Mouse (Mus musculus): ENCODE results near the gene Zmpste24.
"Not testable (repeated sequence)": the region's sequence is repeated elsewhere in the genome, so short reads cannot be mapped to it uniquely, and the experiment has no call there.

Zmpste24 gene

GRCm38 (mm10) chr4:121097650-121098378, at the start of gene Zmpste24:
Zmpste24 (minus strand) TSS chr4:121098241.
- DNase-seq (ENCODE audit: low spot score in 2 of 2) = peak; percentile 65 to 80

GRCm38 (mm10) chr4:121109126-121109525, 11.1 kb upstream of the Zmpste24 start, which contains the start of gene Tmco2:
Tmco2 (minus strand) TSS chr4:121109226.
- DNase-seq (ENCODE audit: low spot score in 2 of 2) = no peak

DNA sequence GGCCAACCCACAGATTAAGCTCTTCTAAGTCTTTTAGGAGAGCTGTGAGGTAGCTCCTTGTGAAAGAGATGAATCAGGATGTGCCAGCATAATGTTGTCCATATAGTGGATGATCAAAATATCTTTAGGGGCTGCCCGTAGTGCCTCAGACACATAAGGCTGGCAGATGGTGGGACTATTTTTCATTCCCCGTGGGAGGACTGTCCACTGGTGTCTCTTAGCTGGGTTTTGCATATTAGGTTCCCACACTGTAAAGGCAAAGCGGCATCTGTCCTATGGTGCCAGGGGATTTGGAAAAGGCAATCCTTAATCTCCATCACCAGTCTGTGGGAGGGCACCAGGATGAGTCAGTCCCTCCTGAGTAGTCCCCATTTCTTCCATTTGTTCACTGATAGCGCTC, 5.3 kb upstream of the Zmpste24 start:
- no peak for DNase-seq (ENCODE audit: low spot score in 2 of 2)

- DNase-seq (ENCODE audit: low spot score in 2 of 2) = no peak
Observed at GRCm38 (mm10) chr4:121090211-121090610, 7.8 kb downstream of the Zmpste24 start.

DNA sequence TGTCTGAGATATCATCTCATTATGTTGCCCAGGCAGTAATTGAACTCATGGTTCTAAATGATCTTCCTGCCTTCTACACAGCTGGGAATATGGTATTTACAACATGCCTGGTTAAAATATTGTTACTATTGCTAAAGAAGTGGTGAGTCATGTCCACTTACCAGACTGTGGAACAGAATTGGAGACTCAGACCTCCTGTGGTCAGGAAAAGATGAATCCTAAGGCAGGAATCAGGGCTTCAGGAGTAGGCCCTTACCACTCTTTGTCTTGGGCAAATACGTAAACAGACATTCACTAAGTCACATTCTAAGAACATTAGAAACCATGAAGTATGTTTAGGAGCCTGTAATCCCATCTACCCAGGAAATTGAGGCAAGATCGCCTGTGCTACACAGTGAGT, 9.3 kb downstream of the Zmpste24 start:
- no peak for DNase-seq (ENCODE audit: low spot score in 2 of 2)

DNA sequence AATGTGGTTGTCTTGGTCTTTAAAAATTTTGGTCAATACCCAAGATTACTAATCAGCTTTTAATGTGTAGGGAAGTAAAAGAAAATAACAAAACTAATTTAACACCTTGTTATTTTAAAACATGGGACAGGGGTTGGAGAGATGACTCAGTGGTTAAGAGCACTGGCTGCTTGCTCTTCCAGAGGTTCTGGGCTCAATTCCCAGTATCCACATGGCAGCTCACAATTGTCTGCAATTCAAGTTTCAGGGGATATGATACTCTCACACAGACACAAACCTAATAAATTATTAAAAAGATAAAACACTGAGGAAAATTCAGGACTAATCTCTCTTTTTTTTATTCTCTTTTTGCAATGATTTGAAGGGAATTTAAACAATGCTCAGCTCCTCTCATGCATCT, 13.5 kb downstream of the Zmpste24 start:
- no peak for DNase-seq (ENCODE audit: low spot score in 2 of 2)

DNA sequence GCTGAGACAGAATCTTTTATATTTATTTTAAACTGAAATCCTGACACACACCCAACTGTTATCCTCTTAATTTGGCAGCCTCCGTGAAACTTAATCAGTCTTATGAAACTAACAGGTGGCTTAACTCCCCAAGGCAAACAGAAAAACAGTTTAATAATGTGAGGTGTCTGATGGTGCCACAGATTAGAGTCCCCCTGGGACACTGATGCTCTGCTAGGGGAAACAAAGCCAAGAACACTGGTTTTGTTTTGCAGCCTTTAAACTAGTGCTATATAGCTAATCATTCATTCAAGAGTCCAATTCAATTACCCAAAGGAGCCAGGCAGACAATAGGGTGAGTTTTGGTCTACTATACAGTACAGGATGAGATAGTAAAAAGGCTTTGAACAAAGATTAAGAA, 17.6 kb downstream of the Zmpste24 start:
- no peak for DNase-seq (ENCODE audit: low spot score in 2 of 2)

GRCm38 (mm10) chr4:121077915-121078646, 20.0 kb downstream of the Zmpste24 start:
- no peak for DNase-seq (ENCODE audit: low spot score in 2 of 2)

DNA sequence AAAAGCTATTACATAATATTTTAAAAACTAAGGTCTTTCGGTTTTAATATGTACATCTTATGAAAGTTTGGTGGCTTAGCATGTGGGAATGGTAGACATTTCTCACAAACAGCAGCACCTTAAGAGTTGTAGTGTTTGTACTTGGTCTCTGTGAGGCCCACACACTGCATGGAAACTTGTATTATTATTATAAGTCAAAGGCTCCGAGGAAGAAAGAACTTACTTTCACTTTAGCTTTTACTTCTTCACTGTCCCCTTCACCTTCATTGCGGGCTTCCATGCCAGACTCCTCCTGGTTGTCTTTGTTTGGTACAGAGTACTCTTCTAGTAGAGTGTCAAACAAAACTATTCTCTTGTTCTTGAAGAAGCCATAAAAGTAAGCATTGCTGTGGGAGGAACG, 23.8 kb downstream of the Zmpste24 start:
- no peak for DNase-seq (ENCODE audit: low spot score in 2 of 2)

DNA sequence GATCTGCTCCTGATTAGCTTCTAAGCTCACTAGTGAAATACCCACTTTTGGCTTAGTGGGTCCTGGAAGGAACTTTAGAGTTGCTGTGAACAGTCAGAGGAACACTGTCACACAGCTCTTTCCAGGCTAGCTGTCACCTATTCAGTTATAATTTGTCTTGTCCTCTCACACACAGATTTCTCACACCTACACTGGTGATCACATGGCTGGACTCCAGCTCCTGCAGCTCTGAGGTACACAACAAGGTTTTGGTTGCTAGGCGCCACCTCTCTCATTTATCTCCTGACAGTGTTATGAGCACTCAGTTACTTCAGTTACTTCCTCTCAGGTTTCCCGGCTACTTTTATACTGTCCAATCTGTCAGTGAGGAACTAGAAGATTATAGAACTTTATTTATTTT, 32.7 kb downstream of the Zmpste24 start:
- DNase-seq (ENCODE audit: low spot score in 2 of 2) = no peak

DNA sequence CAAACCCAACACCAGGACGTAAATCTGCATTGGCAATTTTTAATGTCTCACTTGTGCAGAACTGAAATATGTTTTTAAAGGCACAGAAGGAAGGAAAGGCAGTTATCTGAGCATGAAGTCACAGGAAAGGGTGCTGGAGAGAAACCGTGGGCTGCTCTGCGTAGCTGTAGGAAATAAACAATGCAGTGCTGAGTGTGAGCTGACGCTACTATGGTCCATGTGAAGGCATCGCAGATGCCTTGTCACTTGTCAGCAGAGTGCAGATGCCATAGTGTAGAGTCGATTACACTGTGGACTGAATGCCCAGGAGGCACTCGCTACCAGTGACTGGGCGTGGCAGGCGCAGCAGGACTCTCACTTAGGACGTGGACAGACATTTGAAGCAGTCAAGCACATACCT, 38.8 kb downstream of the Zmpste24 start:
- DNase-seq (ENCODE audit: low spot score in 2 of 2) = not testable (repeated sequence)

- no peak for DNase-seq (ENCODE audit: low spot score in 2 of 2)
Observed at GRCm38 (mm10) chr4:121057032-121057431, 41.0 kb downstream of the Zmpste24 start.

- peak in 1 of 2 experiments; percentile 21 for DNase-seq (ENCODE audit: low spot score in 2 of 2)
Observed at GRCm38 (mm10) chr4:121056342-121056741, 41.7 kb downstream of the Zmpste24 start.

- no peak for DNase-seq (ENCODE audit: low spot score in 2 of 2)
Observed at GRCm38 (mm10) chr4:121052454-121053323, 45.4 kb downstream of the Zmpste24 start.

DNA sequence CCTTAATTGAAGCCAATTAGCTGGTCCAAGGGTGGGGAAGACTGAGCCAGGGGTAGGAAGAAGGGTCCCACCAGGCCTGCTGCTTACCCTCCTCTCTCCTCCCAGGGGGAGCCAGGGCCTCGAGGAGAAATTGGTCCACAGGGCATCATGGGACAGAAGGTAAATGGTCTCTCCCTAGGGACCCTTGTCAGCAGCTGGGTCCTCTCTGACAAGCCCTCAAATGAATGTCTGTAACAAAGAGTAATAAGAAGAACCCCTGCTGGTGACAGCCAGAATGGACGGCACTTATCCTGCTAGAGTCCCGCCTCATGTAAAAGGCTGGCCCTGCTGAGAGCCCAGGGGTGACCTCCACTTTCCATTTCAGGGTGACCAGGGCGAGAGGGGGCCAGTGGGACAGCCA, 46.2 kb downstream of the Zmpste24 start:
- DNase-seq (ENCODE audit: low spot score in 2 of 2) = no peak

- DNase-seq (ENCODE audit: low spot score in 2 of 2) = no peak
Observed at GRCm38 (mm10) chr4:121042946-121043345, 55.1 kb downstream of the Zmpste24 start.

GRCm38 (mm10) chr4:121042472-121042871, 55.6 kb downstream of the Zmpste24 start:
- DNase-seq (ENCODE audit: low spot score in 2 of 2) = no peak

DNA sequence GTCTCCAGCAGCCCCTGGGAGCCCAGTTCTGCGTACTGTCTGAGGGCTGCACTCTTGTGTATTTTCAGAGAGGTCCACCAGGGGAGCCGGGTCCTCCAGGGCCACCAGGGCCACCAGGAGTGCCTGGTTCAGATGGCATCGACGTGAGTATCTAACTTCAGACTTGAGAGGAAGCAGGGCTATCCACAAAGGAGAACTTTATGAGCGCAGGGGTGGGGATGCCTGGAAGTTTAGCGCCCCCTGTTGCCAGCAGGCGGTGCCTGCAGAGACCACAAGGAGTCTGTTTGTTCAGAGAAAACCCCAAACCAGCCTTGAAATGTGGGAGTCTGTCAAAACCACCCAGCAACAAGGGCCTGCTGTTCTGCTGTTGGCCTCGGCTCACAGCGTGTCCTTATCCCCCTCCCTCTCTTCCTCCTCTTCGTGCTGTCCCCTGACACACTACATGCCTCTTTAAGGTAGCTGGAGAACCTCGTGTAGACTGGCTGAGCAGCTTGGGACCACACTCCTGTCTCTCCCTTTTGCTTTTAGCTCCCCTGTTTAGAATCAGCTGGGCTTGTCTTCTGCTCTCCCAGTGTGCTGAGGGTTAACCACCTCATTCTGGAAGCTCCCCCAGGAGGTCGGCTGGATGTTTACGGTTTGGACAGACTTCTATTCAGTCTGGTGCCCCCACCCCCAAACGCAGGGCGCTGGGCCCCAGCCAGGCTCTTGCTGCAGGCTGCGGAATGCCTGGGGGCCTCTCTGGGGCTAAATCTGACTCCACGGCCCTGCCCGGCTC, 57.0 kb downstream of the Zmpste24 start:
- DNase-seq (ENCODE audit: low spot score in 2 of 2) = peak; percentile 27 to 53

GRCm38 (mm10) chr4:121040323-121040722, 57.7 kb downstream of the Zmpste24 start:
- no peak for DNase-seq (ENCODE audit: low spot score in 2 of 2)

- no peak for DNase-seq (ENCODE audit: low spot score in 2 of 2)
Observed at GRCm38 (mm10) chr4:121039331-121040115, 58.5 kb downstream of the Zmpste24 start, which contains the start of gene Col9a2. Col9a2 (plus strand) TSS chr4:121039385.

Measured in spleen, postnatal 14 days (tissue).